Mouse (Mus musculus) spleen, adult 2 months (tissue): ENCODE data around the gene Spns3.

ENCODE experiments used
- CTCF ChIP-seq: fragments of 200-500 bp; IDR thresholded peaks from 2 replicates; pipeline ENCODE4 v1.5.1; 2011; ENCODE audit warnings: mild to moderate bottlenecking, inconsistent platforms; ENCODE audit not compliant: insufficient read depth, insufficient read length, insufficient replicate concordance; ENCODE audit errors: extremely low read depth
- POLR2A ChIP-seq: fragments of 200-500 bp; IDR thresholded peaks from 2 replicates; pipeline ENCODE4 v1.6.1; 2011; ENCODE audit warnings: low read depth, low read length, inconsistent platforms

DNA sequence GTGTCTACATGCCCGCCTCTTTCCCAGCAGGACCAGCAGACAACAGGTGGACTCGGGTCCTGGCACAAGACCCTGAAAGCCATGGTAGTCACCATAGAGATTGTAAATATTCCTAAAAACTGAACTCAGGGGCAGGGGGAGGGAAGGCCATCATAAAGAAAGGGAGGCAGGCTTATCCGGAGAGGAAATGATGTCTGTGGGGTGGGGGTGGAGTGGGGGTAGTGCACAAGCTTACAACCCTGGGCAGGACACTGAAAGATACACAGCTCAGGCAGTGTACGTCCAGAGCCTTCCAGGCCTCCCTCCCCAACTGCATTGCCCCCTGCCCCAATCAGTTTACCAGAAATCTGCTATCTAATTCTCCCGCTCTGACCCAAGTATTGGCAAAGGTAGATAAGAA is 63.1 kb downstream of the Spns3 start:
- TF ChIP-seq POLR2A (no peak), CTCF (no peak)
